Mouse (Mus musculus) liver, adult 2 months (tissue): ENCODE measurements around the gene Il27ra.

Source experiments
- CTCF ChIP-seq: fragments of 200-500 bp; IDR thresholded peaks from 2 replicates; pipeline ENCODE4 v1.5.1; 2011; ENCODE audit warnings: low read depth, low read length, control low read depth
- POLR2A ChIP-seq: fragments of 200-500 bp; IDR thresholded peaks from 2 replicates; pipeline ENCODE4 v1.6.1; 2011; ENCODE audit warnings: low read length, control low read depth; ENCODE audit not compliant: insufficient read depth; ENCODE audit errors: extremely low read depth

DNA sequence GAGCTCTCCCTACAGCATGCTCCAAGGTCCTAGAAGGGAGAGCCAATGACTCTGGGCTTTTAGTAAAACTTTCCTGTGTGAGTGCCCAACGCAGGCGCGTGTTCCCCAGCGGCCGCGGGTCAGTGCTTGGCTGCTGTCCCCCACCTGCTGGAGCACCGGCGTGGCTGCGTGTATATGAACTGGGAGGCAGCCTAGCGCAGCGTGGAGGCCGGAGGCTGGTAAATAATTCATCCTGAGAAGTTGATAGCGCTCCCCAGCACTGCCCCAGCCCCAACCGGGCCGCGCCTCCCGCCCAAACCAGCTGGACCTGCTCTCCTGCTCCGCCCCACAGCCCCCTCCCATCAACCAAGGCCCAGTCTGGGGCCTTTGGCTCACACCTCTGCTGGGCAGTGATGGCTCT lies 21.3 kb downstream of the Il27ra start, which contains the start of gene Palm3:
- TF ChIP-seq POLR2A, result no peak
- TF ChIP-seq CTCF, result no peak
